Mouse (Mus musculus): ENCODE results near the gene Rpl10a. TPM values are rescaled to one million over a fixed set of nuclear protein-coding genes. Genes with fewer than 3 reads are reported as not detected.

The Rpl10a gene
- polyA plus RNA-seq, 1 experiment from 2014 or later = 305 TPM

- Histone ChIP-seq H3K4me3 (peak overlapping the region; percentile 24), H3K9me3 (replicated peaks) (no peaks in the 10 kb centered on the region), H3K9ac (peak overlapping the region; percentile 28; the same call in 1 of the 2 replicates), H3K36me3 (no peaks in the 10 kb centered on the region), H3K4me2 (peak overlapping the region; percentile 57), H3K27me3 (no peaks in the 10 kb centered on the region), H3K4me1 (replicated peaks) (peaks cover 14% of the 10 kb centered on the region), H3K27ac (peak overlapping the region; percentile 45; the same call in 1 of the 2 replicates)
- WGBS = 14% methylated on average over 18 of the region's 18 CpGs
- no peak for ATAC-seq (replicated peaks; ENCODE audit: insufficient number of reproducible peaks, insufficient read depth, low FRiP score, low read depth)
Measured at GRCm38 (mm10) chr17:28308297-28309195, 19.7 kb upstream of the Rpl10a start.

- H3K9ac ChIP-seq = no peak overlapping the region
- 83% methylated on average over 3 of the region's 3 CpGs for WGBS
- ATAC-seq (replicated peaks; ENCODE audit: insufficient number of reproducible peaks, insufficient read depth, low FRiP score, low read depth) = no peak
- no peak overlapping the region for H3K27ac ChIP-seq
- no peaks in the 10 kb centered on the region; the same call in 1 of the 2 replicates for H3K36me3 ChIP-seq
- H3K27me3 ChIP-seq = no peaks in the 10 kb centered on the region
- H3K4me3 ChIP-seq = no peak overlapping the region
- peaks cover 31% of the 10 kb centered on the region for H3K4me1 ChIP-seq (replicated peaks)
- no peaks in the 10 kb centered on the region for H3K9me3 ChIP-seq (replicated peaks)
- no peak overlapping the region for H3K4me2 ChIP-seq
Measured at GRCm38 (mm10) chr17:28310831-28311230, 17.4 kb upstream of the Rpl10a start.

- no peak overlapping the region for H3K4me2 ChIP-seq
- no peak overlapping the region for H3K4me3 ChIP-seq
- H3K9ac ChIP-seq = no peak overlapping the region
- peaks cover 7% of the 10 kb centered on the region for H3K36me3 ChIP-seq
- no peak overlapping the region for H3K27ac ChIP-seq
- ATAC-seq (replicated peaks; ENCODE audit: insufficient number of reproducible peaks, insufficient read depth, low FRiP score, low read depth) = no peak
- H3K27me3 ChIP-seq = no peaks in the 10 kb centered on the region
- 64% methylated on average over 5 of the region's 5 CpGs for WGBS
- H3K4me1 ChIP-seq (replicated peaks) = peaks cover 33% of the 10 kb centered on the region
- H3K9me3 ChIP-seq (replicated peaks) = no peaks in the 10 kb centered on the region
Measured at GRCm38 (mm10) chr17:28311366-28312132, 16.7 kb upstream of the Rpl10a start.

GRCm38 (mm10) chr17:28312232-28313211 is 15.7 kb upstream of the Rpl10a start:
- Histone ChIP-seq H3K27me3 (no peaks in the 10 kb centered on the region), H3K9ac (peak overlapping the region; percentile 25; the same call in 1 of the 2 replicates), H3K36me3 (peaks cover 17% of the 10 kb centered on the region), H3K4me1 (replicated peaks) (peaks cover 33% of the 10 kb centered on the region), H3K27ac (peak overlapping the region; percentile 95), H3K4me2 (peak overlapping the region; percentile 91), H3K4me3 (peak overlapping the region; percentile 94), H3K9me3 (replicated peaks) (no peaks in the 10 kb centered on the region)
- 23% methylated on average over 17 of the region's 17 CpGs for WGBS
- ATAC-seq (replicated peaks; ENCODE audit: insufficient number of reproducible peaks, insufficient read depth, low FRiP score, low read depth) = 0 out of 2 replicates have a peak, but pooled peaks have one; percentile 0

GRCm38 (mm10) chr17:28313212-28313879 is 14.9 kb upstream of the Rpl10a start, which contains the start of gene Fance:
Gene Fance (plus strand): TSS chr17:28313519.
- peak within 1 kb of the TSS; percentile 91 for H3K4me2 ChIP-seq
- H3K36me3 ChIP-seq = peaks cover 24% of the 10 kb centered on the region
- H3K9ac ChIP-seq = peak within 1 kb of the TSS; percentile 96
- peak within 1 kb of the TSS; percentile 94 for H3K4me3 ChIP-seq
- H3K27ac ChIP-seq = peak within 1 kb of the TSS; percentile 95
- peaks cover 32% of the 10 kb centered on the region for H3K4me1 ChIP-seq (replicated peaks)
- no peaks in the 10 kb centered on the region for H3K9me3 ChIP-seq (replicated peaks)
- ATAC-seq (replicated peaks; ENCODE audit: insufficient number of reproducible peaks, insufficient read depth, low FRiP score, low read depth) = peak; percentile 97
- no peaks in the 10 kb centered on the region for H3K27me3 ChIP-seq
- WGBS = under 1% methylated on average over 69 of the region's 69 CpGs

GRCm38 (mm10) chr17:28313880-28314225 is 14.4 kb upstream of the Rpl10a start:
- H3K4me1 ChIP-seq (replicated peaks) = peaks cover 28% of the 10 kb centered on the region
- no peaks in the 10 kb centered on the region for H3K9me3 ChIP-seq (replicated peaks)
- peak overlapping the region; percentile 96 for H3K9ac ChIP-seq
- H3K27ac ChIP-seq = peak overlapping the region; percentile 95
- peaks cover 28% of the 10 kb centered on the region for H3K36me3 ChIP-seq
- ATAC-seq (replicated peaks; ENCODE audit: insufficient number of reproducible peaks, insufficient read depth, low FRiP score, low read depth) = peak; percentile 15
- H3K27me3 ChIP-seq = no peaks in the 10 kb centered on the region
- WGBS = 2% methylated on average over 11 of the region's 11 CpGs
- H3K4me2 ChIP-seq = peak overlapping the region; percentile 91
- H3K4me3 ChIP-seq = peak overlapping the region; percentile 94

- whole genome bisulfite sequencing = 80% methylated on average over 20 of the region's 20 CpGs
- Histone ChIP-seq H3K36me3 (peaks cover 32% of the 10 kb centered on the region), H3K4me2 (no peak overlapping the region), H3K9ac (no peak overlapping the region), H3K9me3 (replicated peaks) (no peaks in the 10 kb centered on the region), H3K4me3 (no peak overlapping the region), H3K4me1 (replicated peaks) (peaks cover 28% of the 10 kb centered on the region), H3K27ac (no peak overlapping the region), H3K27me3 (no peaks in the 10 kb centered on the region)
- ATAC-seq (replicated peaks; ENCODE audit: insufficient number of reproducible peaks, insufficient read depth, low FRiP score, low read depth) = no peak
Measured at GRCm38 (mm10) chr17:28315611-28316160, 12.6 kb upstream of the Rpl10a start.

GRCm38 (mm10) chr17:28316476-28316875 is 11.8 kb upstream of the Rpl10a start:
- H3K36me3 ChIP-seq = peaks cover 32% of the 10 kb centered on the region
- WGBS = 87% methylated on average over 9 of the region's 9 CpGs
- ATAC-seq (replicated peaks; ENCODE audit: insufficient number of reproducible peaks, insufficient read depth, low FRiP score, low read depth) = no peak
- H3K27ac ChIP-seq = no peak overlapping the region
- H3K9me3 ChIP-seq (replicated peaks) = no peaks in the 10 kb centered on the region
- no peak overlapping the region for H3K9ac ChIP-seq
- no peak overlapping the region for H3K4me3 ChIP-seq
- H3K4me2 ChIP-seq = no peak overlapping the region
- H3K4me1 ChIP-seq (replicated peaks) = peaks cover 28% of the 10 kb centered on the region
- no peaks in the 10 kb centered on the region for H3K27me3 ChIP-seq

- peaks cover 27% of the 10 kb centered on the region for H3K4me1 ChIP-seq (replicated peaks)
- no peaks in the 10 kb centered on the region for H3K27me3 ChIP-seq
- no peak overlapping the region for H3K9ac ChIP-seq
- peaks cover 32% of the 10 kb centered on the region for H3K36me3 ChIP-seq
- H3K27ac ChIP-seq = no peak overlapping the region
- WGBS = 76% methylated on average over 8 of the region's 8 CpGs
- no peaks in the 10 kb centered on the region for H3K9me3 ChIP-seq (replicated peaks)
- no peak overlapping the region for H3K4me2 ChIP-seq
- no peak overlapping the region for H3K4me3 ChIP-seq
- ATAC-seq (replicated peaks; ENCODE audit: insufficient number of reproducible peaks, insufficient read depth, low FRiP score, low read depth) = no peak
Measured at GRCm38 (mm10) chr17:28317091-28317490, 11.2 kb upstream of the Rpl10a start.

GRCm38 (mm10) chr17:28317725-28318124 is 10.5 kb upstream of the Rpl10a start:
- ATAC-seq (replicated peaks; ENCODE audit: insufficient number of reproducible peaks, insufficient read depth, low FRiP score, low read depth) = no peak
- H3K36me3 ChIP-seq = peaks cover 32% of the 10 kb centered on the region
- no peaks in the 10 kb centered on the region for H3K9me3 ChIP-seq (replicated peaks)
- H3K27me3 ChIP-seq = no peaks in the 10 kb centered on the region
- no peak overlapping the region for H3K27ac ChIP-seq
- H3K4me2 ChIP-seq = no peak overlapping the region
- peaks cover 20% of the 10 kb centered on the region for H3K4me1 ChIP-seq (replicated peaks)
- H3K4me3 ChIP-seq = no peak overlapping the region
- 84% methylated on average over 9 of the region's 9 CpGs for WGBS
- no peak overlapping the region for H3K9ac ChIP-seq

All from heart, embryonic 15.5 days (tissue).